Mouse (Mus musculus) adrenal gland, adult (tissue): ENCODE data around the gene Fbxl19.
A peak's percentile ranks its signal among the peaks of the same experiment; 100 is the strongest.
"Not testable (repeated sequence)": the region's sequence is repeated elsewhere in the genome, so short reads cannot be mapped to it uniquely, and the experiment has no call there.

Experiments used
- DNase-seq, 2 experiments: peaks; one replicate each; pipeline ENCODE4 v3.0.0; 2022 to 2023; ENCODE audit warnings: low spot score in 1 of 2; ENCODE audit not compliant: inconsistent age in 2 of 2

Fbxl19 gene

DNA sequence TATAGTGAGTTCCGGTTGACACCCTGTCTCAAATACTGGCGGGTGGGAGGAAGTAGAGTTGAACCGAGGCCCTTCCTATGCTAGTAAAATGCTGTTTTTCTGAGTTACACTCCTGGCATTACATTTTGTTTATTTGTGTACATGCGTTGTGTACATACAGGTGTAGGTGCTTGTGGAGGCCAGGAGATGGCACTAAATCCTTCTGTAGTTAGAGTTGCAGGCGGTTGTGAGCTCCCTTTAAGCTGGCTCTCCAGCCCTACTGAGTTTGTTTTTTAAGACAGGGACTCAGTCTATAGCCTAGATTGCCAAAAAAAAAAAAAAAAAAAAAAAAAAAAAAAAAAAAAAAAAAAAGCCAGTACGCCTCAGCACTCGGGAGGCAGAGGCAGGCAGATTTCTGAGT is 16.4 kb upstream of the Fbxl19 start:
- no peak for DNase-seq

- DNase-seq, result no peak
These were observed 14.2 kb upstream of the Fbxl19 start for GRCm38 (mm10) chr7:127730170-127730569.

DNA sequence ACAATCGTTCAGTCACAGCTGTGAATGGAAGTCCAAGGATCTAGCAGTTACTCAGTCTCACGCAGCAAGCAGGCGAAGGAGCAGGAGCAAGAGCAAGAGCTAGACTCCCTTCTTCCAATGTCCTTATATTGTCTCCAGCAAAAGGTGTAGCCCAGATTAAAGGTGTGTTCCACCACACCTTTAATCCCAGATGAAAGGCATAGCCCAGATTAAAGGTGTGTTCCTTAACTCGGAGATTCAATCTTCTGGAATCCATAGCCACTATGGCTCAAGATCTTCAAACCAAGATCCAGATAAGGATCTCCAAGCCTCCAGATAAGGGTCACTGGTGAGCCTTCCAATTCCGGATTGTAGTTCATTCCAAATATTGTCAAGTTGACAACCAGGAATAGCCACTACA is 12.3 kb upstream of the Fbxl19 start, which contains the start of gene Ctf2:
Gene Ctf2 (minus strand): TSS at position 101 of the 400 bp plus-strand sequence.
- DNase-seq, result not testable (repeated sequence)

DNA sequence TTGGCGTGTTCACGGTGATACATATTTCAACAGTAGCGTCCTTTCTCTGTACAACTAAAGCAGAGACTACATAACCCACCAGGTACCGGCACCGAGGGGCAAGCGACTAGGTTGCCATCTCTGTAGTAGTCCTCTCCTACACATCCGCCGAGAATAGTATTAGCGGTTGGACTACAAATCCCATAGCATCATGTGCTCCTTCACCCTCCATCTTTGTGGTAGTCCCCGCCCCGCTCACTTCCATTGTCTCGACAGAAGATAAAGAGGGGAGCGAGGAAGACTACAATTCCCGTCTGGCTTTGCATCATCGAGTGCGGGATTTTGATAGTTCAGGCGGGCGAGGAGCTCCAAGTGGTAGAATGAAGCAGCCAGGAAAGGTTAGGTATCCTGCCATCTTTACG is 908 bp downstream of the Fbxl19 start:
- DNase-seq, result peak; percentile 95 to 98

GRCm38 (mm10) chr7:127745652-127746493 is 1.5 kb downstream of the Fbxl19 start:
- peak; percentile 98 to 99 for DNase-seq

GRCm38 (mm10) chr7:127746494-127747491 is 2.5 kb downstream of the Fbxl19 start:
- peak; percentile 71 to 78 for DNase-seq

GRCm38 (mm10) chr7:127747559-127748234 is 3.4 kb downstream of the Fbxl19 start:
- DNase-seq, result no peak

GRCm38 (mm10) chr7:127748235-127748560 is 3.9 kb downstream of the Fbxl19 start:
- DNase-seq, result peak in 1 of 2 experiments; percentile 42

DNA sequence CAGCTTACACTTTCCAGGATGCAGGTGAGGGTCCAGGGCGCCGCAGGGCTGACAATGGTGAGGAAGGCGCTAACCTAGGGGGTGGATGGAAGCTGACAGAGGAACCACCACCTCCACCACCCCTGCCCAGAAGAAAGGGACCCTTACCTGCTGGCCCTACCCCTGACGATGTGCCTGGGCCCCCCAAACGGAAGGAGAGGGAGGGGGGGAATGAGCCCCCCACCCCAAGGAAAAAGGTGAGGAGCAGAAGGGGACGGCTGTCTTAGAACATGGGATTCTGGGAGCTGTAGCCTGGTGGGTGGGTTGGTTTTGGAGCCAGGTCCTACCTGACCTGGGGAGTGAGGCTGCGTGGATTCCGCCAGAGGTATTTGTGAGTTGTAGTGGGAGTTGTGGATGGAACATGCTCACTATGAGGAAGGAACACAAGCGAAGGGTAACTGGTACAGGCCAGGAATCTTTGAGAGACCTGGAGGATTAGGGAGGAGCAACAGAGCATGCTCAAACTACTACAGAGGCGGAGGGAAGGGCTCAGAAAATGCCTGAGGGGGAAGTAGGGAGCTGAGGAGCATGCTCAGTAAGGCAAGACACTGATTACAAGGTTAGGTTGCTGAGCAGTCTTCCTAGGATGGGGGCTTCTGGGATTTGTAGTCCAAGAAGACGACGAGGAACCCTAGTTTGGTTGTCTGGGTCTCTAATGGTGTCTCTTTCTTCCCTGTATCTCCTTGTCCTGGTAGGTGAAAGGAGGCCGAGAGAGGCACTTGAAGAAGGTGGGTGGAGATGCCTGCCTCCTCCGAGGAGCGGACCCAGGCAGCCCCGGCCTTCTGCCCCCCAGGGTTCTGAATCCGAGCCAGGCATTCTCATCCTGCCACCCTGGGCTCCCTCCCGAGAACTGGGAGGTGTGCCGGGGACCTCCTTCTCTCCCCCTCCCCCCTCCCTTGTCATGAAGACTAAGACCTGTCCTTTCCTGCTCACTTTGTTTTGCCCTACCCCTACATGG is 6.1 kb downstream of the Fbxl19 start:
- DNase-seq, result no peak

DNA sequence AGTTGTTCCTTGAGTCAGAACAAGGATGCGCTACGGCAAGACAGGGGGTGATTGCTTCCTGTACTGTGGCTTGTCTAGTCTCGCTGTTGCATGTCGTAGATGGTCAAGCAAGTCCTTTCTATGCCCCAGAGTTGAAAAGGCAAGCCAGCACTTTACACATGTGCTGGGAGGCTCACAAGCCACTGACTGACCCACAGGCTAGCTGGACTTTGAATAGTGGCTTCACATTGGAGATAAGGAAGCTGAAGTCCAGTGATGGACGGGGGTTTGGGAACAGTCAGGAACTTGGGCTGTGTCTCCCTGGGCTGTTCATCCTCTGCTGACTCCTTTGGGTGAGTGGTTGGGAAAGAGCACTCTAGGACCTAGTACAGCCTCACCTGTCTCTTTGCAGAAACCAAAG is 7.3 kb downstream of the Fbxl19 start:
- no peak for DNase-seq

DNA sequence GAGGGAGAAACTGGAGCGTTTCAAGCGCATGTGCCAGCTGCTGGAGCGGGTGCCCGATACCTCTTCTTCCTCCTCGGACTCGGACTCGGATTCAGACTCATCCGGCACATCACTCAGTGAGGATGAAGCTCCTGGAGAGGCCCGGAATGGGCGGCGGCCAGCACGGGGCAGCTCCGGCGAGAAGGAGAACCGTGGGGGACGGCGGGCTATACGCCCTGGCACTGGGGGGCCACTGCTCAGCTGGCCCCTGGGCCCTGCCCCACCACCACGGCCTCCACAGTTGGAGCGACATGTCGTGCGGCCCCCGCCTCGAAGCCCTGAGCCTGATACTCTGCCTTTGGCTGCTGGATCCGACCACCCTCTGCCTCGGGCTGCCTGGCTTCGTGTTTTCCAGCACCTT is 7.7 kb downstream of the Fbxl19 start:
- DNase-seq, result peak in 1 of 2 experiments; percentile 25

DNA sequence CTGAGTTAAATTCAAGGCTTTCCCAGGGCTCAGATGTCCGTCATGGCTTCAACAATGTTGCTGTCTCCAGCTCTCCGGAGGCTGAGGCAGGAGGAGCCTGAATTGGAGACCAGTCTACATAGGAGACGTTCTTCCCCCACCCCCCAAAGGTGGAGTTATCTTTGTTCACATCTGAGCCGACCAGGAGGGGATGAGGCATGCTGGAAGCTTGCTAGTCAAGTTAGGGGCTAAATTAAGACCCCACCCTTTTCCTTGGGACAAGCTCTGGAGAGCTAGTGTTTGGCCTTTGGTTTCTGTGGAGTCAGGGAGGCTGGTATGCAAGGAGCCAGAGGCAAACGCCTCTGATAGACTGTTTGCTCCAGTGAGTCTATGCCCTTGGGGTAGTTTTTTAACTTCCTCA is 8.8 kb downstream of the Fbxl19 start:
- no peak for DNase-seq

GRCm38 (mm10) chr7:127753741-127754140 is 9.4 kb downstream of the Fbxl19 start:
- no peak for DNase-seq

DNA sequence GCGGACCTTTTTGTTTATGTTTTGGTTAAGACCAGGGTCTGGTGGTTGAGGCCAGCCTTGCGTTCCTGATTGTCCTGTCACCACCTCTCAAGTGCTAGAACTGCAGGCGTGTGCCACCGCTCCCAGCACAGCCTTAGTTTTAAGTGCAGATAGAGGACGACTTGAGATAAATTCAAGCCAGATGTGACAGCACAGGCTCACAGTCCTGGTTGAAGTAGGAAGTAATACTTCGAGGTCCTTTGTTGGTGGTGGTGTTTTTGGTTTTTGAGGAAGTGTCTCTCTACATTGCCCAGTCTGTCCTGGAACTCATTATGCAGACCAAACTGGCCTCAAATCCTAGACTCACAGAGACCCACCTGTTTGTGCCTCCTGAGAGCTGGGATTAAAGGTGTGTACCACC is 15.4 kb downstream of the Fbxl19 start:
- DNase-seq, result no peak

DNA sequence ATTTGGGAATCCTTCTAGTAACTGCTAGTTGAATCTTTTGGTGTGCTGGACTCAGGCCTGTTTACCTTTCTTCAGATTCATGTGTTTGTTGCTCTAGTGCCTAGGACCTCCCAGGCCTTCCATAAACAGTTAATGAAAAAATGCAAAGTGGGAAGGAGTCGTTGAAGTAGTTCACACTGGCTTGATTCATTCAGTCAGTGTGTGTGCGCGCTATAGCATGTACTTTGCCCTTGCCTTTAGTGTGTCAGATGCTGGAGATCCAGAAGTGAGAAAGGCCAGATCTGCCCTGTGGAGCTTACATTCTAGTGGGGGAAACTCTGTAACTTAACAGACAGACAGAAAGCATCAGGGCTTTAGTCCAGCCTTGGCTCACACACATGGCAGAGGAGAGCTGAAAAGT is 16.1 kb downstream of the Fbxl19 start:
- DNase-seq, result no peak

DNA sequence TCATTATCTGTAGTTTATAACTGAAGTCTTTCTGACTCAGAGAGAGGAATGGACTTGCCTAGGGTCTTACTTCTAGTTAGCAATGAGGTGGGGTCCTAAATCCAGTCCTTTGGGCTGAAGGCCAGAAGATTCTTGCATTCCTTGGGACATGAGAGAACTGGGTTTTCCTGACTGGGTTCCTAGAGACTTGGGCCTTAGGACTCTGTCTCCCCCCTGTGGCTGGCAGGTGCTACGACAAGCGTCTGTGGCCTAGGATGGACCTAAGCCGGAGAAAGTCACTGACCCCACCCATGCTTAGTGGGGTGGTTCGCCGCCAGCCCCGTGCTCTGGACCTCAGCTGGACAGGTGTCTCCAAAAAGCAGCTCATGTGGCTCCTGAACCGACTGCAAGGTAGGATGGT is 16.7 kb downstream of the Fbxl19 start:
- DNase-seq, result peak; percentile 74 to 91

GRCm38 (mm10) chr7:127763642-127764041 is 19.3 kb downstream of the Fbxl19 start:
- no peak for DNase-seq

- DNase-seq, result peak in 1 of 2 experiments; percentile 51
These were observed 21.4 kb downstream of the Fbxl19 start for GRCm38 (mm10) chr7:127765756-127766155.

DNA sequence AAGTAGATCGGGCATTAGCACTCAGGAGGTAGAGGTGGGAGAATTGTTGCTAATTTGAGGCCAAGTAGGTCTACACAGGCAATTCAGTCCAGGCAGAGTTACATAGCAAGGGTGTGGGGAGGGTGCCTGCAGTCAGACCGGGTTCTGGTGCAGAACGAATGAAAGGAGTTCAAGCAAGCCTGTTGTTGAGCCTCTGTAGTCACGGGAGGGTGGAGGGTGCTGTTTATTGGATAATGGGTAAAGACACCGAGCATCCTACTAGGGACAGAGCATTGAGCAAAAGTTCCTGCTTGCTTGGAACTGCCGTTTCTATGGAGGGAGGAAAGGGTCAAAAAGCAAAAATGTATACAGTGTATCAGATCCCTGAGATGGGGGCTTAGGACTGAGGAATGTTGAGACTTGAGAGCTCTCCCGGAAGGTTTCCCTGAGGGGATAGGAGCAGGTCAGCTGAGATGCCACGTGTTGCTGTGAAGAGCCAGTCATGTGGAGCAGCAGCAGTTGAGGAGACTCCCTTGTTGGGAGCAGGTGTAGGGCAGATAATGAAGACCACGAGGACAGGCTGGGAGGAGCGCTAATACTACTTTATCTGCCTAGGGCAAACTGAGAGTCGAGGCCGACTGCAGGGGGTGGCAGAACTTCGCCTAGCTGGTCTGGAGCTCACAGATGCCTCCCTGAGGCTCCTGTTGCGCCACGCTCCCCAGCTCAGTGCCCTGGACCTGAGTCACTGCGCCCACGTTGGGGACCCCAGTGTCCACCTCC is 22.7 kb downstream of the Fbxl19 start:
- DNase-seq, result peak in 1 of 2 experiments; percentile 29
